Mouse (Mus musculus) adrenal gland, postnatal 36 days (tissue): ENCODE results near the gene Mtfr1l. TPM values are rescaled to one million over a fixed set of nuclear protein-coding genes. Genes with fewer than 3 reads are reported as not detected.

ENCODE experiments used
- DNase-seq, 2 experiments: peaks; one replicate each; pipeline ENCODE4 v3.0.0; 2021; ENCODE audit warnings: mixed read lengths in 1 of 2
- total RNA-seq, 2 experiments: library from RNA; stranded (reverse); gene quantifications; 2 replicates each; pipeline ENCODE4 v1.2.3; 2021

The Mtfr1l gene
- total RNA-seq, 2 experiments from 2014 or later = 128 to 136 TPM

- DNase-seq = no peak
Measured at GRCm38 (mm10) chr4:134558570-134559113, 23.5 kb upstream of the Mtfr1l start.

- DNase-seq = peak; percentile 21 to 54
Measured at GRCm38 (mm10) chr4:134557626-134558249, 22.6 kb upstream of the Mtfr1l start.

DNA sequence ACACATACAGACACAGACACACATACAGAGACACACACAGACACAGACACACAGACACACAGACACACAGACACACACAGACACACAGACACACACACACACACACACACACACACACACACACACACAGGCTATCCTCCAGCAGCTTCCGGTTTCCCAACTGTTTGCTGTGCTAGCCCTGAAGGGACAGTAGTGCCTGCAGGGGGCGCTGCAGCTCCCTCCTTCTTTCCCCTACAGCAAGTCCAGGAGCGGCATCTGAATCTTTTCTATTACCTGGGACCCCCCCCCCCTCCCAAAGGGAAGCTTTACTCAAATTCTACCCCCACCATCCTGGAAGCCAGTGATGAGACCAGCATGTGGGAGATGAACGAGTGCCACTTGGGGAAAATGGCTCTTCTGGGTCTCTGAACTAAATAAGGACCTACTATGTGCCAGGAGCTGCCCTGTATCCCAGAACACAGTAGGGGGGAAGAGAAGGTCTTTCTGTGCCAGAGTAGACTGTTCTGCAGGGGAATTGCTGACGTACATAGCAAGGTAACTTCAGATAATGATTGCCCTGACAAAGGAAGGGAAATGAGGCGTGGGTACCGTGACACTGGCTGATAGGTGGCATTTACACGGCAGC is 20.9 kb upstream of the Mtfr1l start:
- peak; percentile 58 to 66 for DNase-seq

GRCm38 (mm10) chr4:134553631-134554030 is 18.4 kb upstream of the Mtfr1l start:
- DNase-seq = no peak

DNA sequence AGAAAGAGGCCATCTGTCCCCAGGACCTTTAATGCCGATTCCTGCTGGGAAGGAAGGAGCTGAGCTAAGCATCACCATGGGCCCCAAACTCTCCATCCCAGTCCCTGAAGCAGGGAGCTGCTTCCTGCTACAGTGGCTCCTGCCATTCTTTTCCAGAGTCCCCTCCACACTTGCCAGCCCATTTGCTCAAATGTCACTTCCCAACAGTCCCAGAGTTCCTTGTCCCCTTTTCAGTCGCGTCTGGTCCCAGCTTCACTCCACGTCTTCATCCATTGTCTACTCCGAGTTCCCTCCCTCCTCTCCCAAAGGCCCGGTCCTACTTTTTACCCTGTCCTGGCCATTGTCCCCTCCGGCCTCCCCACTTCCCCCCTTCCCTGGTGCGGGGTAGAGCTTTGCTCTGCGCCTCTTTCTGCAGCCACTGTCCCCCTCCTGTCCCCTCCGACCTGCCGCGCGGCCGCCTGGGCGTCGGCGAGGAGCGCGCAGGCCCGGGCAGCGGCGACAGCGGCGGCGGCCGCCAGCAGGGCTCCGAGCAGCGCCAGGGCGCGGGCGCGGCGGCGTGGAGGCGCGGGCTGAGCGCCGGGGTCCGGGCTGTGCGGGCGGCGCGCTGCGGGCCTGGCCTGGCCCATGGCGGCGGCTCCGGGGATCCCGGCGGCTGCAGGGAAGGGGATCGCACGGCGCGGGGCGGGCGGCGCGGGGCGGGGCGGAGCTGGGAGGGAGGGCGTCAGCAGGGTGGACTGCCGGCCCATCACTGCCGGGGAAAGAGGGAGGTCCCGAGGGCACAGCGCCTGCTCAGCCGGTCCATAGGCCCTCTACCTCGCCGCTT is 16.5 kb upstream of the Mtfr1l start, which contains the start of gene Selenon:
Gene Selenon, minus strand, starts transcription at position 673 of the 823 bp plus-strand sequence.
- DNase-seq = peak; percentile 86 to 91

DNA sequence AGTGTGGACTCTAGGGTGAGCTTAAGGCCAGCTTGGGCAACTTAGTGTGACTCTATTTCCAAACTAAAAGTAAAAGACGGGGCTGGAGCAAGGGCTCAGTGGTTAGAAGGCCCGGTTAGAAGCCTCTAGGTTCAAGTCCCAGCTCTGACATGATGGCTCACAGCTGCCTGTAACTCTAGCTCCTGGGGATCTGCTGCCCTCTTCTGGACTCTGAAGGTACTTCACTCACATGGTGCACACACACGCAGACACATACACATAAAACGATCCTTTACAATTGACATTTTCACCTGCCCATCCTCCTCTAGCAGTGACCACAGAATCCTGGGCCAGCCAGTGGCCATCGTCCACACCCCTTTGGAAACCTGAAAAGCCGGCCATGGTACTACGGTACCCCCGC is 14.7 kb upstream of the Mtfr1l start:
- DNase-seq = no peak

GRCm38 (mm10) chr4:134548169-134548938 is 13.2 kb upstream of the Mtfr1l start:
- no peak for DNase-seq

DNA sequence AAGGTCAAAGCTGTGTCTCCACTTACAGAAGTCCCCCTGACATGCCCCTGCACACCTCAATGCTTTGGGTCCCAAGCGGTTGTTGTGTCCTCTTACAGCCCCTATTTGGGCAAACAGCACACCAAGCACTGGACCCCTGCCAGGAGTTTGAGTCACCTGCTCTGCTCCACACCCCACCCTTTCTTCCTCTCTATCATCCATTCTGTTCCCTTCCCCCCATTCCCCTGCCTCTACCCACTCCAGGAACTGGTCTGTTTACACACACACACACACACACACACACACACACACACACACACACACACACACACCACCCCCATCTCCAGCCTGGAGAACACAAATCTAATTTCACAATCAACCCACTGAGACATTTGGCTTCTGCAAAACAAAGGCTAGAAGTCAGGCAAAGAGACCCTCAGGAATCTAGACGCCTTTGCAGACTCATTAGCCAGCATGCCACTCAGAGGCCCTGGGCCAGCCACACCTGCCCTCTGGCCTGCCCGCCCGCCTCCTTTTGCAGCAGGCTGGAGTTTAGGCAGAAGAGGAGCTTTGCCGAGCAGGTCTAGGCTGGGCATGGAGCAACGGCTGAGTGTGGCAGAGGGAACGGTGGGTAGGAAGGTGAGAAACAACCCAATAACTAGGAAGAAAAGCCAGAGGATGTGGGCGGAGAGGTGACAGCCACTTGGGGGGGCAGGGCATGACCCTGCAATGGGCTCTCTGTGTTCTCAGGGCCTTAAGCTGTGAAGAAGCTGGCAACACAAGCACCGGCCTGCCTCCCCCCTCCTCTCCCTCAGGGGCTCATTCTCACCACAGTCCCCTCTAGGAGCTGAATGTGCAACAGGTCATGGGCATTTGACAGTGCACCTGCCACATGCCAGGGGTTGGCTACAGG is 11.9 kb upstream of the Mtfr1l start:
- DNase-seq = peak; percentile 55 to 67

DNA sequence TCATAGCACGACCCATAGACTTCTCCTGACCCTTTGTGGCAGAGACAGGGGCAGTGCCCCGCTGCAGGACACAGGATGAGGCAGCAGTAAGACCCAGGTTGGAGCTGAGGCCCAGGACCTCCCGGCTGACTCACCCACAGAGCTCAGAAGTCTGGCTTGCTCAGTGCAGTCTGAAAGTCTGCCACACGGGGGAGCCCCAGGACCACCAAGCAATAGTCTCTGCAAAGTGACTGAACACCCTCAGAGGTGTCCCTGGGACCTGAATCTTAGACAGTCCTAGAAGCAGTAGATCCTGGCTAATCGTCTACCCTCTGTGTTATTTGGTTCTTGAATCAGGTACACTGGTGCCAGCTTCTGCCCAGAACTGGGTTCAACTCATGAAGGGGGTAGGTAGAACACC is 8.1 kb upstream of the Mtfr1l start:
- peak; percentile 94 to 96 for DNase-seq

GRCm38 (mm10) chr4:134542726-134543125 is 7.5 kb upstream of the Mtfr1l start:
- no peak for DNase-seq

GRCm38 (mm10) chr4:134538997-134539580 is 3.9 kb upstream of the Mtfr1l start:
- no peak for DNase-seq

DNA sequence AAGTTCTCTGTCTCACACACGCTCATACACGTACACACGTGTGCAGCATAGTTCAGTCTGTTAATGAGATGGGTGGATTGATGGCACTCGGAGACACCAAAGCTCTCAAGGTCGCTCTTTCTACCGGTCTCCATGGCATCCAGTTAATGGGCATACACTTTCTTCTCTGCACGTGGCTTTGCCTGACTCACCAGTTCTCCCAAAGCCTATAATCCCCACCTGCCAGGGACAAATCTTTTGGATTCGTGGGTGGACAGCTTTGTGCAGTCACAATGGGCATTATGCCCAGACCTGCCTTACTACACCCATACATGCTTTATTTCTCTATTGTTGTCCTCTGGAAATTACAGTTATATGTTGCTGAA is 582 bp upstream of the Mtfr1l start:
- peak; percentile 60 to 63 for DNase-seq

DNA sequence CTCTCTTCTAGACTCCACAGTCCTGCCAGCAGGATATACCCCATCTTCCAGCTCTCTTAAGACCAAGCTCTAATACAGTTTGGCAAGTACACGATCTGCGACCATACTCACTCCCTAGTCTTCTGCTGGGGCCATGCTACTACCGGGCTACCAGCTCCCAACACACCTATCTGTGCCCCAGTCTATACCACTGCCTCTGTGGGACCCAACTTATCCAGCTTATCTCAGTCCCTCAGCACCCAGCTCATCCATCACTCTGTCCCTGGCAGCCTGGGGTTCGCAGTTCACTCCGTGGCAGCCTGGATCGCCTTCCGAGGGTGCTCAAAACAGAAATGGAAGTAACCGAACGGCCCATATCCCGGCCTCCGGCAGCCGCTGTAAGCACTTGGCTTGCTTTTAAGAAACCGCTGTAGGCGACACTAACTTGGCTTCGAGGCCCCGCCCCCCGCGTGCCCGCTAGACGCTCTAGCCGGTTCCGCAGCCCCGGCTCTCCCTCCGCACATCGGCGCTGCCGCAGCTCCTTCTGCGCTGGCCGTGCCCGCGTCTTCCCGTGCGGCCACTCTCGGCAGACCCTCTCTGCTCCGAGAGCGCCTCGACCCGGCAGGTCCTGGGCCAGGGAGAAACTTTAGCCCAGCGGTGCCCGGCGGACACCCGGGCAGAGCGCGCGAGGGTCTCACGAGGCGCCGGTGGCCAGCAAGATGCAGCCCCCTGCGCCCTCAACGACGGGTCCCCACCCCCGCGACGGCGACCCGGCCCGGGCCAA is 882 bp downstream of the Mtfr1l start:
- peak; percentile 85 to 92 for DNase-seq

DNA sequence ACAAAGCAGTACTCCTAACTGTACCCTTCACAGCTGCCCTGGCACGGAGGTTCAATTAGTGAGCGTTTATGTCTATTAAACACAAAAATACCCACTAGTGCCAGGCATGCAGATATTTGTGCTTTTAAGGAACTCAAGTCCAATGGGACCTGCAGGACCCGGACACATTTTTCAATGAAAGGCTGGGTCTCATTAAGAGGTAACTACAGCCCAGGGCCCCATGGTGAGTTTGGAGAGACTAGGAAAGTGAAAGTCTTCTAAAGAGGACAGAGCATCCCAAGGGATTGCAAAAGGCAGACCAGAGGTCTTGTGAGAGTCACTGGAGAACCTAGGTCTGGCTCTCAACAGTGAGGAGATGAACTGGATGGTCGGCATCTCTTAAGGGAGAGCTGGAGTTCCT is 1.8 kb downstream of the Mtfr1l start:
- DNase-seq = no peak

GRCm38 (mm10) chr4:134532928-134533327 is 2.3 kb downstream of the Mtfr1l start:
- DNase-seq = no peak

DNA sequence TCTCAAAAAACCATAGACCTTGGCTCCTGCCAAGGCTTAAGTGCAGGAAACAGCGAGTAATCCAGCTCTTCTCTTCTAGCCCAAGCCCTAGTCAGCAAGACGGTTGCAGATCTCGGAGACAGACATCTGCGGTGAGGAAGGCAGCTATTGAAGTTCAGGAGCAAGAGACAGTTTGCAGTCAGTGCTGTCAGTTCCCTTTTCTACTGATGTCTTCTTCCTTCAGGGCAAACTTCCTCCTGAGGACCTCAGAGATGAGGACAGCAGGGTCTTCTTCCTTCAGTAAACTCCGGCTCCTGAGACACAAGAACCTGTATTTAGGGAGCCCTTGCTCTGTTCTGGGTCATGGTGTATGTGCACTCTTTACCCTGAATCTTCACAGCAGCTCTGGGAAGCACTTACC is 9.0 kb downstream of the Mtfr1l start:
- no peak for DNase-seq

DNA sequence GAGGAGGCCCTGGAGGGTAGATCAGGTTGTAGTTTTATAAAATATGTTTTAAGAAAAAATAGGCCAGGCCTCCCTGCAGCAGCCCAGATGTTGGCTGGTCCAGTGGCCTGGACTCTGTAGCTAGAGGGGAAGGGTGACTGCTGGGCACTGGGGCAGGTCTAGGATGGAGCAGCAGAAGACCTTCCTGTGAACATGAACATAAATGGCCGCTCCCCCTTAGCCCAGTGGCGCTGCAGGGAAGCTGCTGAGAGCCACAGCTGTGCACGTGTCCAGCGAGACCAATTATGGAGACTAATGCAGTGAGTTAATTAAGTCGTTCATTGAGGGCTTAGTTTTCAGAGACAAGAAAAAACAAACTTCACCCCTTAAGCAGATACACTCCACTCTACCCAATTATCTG is 9.4 kb downstream of the Mtfr1l start:
- no peak for DNase-seq

- peak; percentile 58 to 63 for DNase-seq
Measured at GRCm38 (mm10) chr4:134523447-134523846, 11.7 kb downstream of the Mtfr1l start.

DNA sequence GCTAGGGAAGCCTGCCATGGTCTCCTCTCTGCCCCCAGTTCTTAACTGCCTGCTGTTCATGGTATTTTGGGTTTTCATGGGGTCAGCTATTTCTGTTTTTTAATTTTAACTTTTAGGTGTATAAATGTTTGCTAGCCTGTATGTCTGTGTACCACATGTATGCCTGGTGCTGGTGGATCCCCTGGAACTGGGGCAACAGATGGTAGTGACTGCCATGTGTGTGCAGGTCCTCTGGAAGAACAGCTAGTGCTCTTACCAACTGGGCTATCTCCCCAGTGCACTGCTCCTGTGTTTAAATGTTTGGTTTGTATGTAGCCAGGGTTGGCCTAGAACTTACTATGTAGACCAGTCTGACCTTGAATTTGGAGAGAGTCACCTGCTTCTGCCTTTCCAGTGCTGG is 15.9 kb downstream of the Mtfr1l start:
- no peak for DNase-seq

DNA sequence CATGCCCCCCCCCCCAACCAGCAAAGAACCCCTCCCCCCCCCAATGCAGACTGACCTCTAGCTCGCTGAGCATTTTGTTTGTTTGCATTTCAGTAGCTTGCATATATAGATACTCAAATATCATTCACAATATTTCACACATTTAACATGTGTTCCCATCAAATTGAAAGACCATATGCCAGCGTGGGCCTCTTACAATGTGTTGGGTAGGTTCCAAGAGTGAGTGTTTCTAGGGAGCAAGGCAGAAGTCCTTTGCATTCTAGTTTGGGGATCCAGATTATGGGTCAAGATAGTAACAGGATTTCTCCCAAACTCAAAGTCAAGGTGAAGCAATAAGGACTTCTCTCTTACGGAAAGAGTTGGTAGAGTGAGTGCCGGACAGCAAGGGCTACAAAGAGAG is 16.6 kb downstream of the Mtfr1l start:
- DNase-seq = no peak
